Mouse (Mus musculus) erythroblast, embryonic 14.5 days (primary cell): Measurements from ENCODE around the gene Cnga1. TPM values are rescaled to one million over a fixed set of nuclear protein-coding genes. Genes with fewer than 3 reads are reported as not detected.

Source experiments
- H3K27me3 ChIP-seq: 2 replicates; pipeline ENCODE4 v1.6.1; 2012; ENCODE audit warnings: inconsistent platforms; ENCODE audit not compliant: control insufficient read depth
- H3K36me3 ChIP-seq: 2 replicates; pipeline ENCODE4 v1.6.1; 2012; ENCODE audit warnings: mild to moderate bottlenecking, inconsistent platforms; ENCODE audit not compliant: control insufficient read depth
- H3K4me1 ChIP-seq: 2 replicates; pipeline ENCODE4 v1.6.1; 2012; ENCODE audit warnings: inconsistent platforms; ENCODE audit not compliant: control insufficient read depth
- H3K4me3 ChIP-seq: replicated peaks from 2 replicates; pipeline ENCODE3; 2012; ENCODE audit warnings: moderate library complexity, mild to moderate bottlenecking, inconsistent platforms
- H3K9me3 ChIP-seq: 2 replicates; pipeline ENCODE4 v1.6.1; 2012; ENCODE audit warnings: low read length, inconsistent platforms, mixed read lengths; ENCODE audit not compliant: control insufficient read depth
- GATA1 ChIP-seq: IDR thresholded peaks from 2 replicates; pipeline ENCODE4 v1.6.1; 2012; ENCODE audit warnings: low read length, inconsistent platforms, mixed read lengths
- TAL1 ChIP-seq: IDR thresholded peaks from 3 replicates; pipeline ENCODE4 v1.6.1; 2012; ENCODE audit warnings: low read length, inconsistent platforms, mixed read lengths
- polyA plus RNA-seq: library from polyadenylated mRNA; stranded (reverse); fragments of >175 nt; gene quantifications from 2 replicates; pipeline ENCODE4 v1.2.3, GENCODE M21; 2012

Cnga1 gene
- polyA plus RNA-seq, 1 experiment = not detected

DNA sequence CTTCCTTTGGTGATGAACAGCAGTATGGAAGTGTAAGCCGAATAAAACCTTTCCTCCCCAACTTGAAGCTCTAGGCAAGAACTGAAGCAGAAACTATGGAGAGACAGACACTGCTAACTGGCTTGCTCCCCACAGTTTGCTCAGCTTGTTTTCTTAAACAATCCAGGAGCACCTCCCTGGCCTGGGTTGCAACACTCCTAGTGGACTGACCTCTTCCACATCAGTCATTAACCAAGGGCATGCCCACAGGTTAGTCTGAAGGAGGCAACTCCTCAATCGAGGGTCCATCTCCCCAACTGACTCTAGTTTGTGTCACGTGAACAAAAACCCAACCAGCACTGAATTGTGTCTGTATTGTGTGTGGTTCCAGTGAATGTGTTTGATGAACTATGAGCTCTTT lies 20.8 kb upstream of the Cnga1 start:
- no peaks in the 10 kb centered on the region for H3K27me3 ChIP-seq
- peaks cover 10% of the 10 kb centered on the region for H3K4me1 ChIP-seq
- H3K4me3 ChIP-seq = no peak overlapping the region
- TF ChIP-seq GATA1 (no peak), TAL1 (no peak)
- no peaks in the 10 kb centered on the region for H3K9me3 ChIP-seq
- H3K36me3 ChIP-seq = no peaks in the 10 kb centered on the region; the same call in 1 of the 2 replicates

GRCm38 (mm10) chr5:72664126-72664525 lies 20.1 kb upstream of the Cnga1 start:
- H3K36me3 ChIP-seq = no peaks in the 10 kb centered on the region; the same call in 1 of the 2 replicates
- H3K9me3 ChIP-seq = no peaks in the 10 kb centered on the region
- TF ChIP-seq TAL1 = no peak
- no peak for TF ChIP-seq GATA1
- H3K27me3 ChIP-seq = no peaks in the 10 kb centered on the region
- no peak overlapping the region for H3K4me3 ChIP-seq
- peaks cover 10% of the 10 kb centered on the region for H3K4me1 ChIP-seq

GRCm38 (mm10) chr5:72661051-72661781 lies 17.1 kb upstream of the Cnga1 start:
- Histone ChIP-seq H3K9me3 (no peaks in the 10 kb centered on the region), H3K4me3 (no peak overlapping the region), H3K27me3 (no peaks in the 10 kb centered on the region), H3K36me3 (no peaks in the 10 kb centered on the region), H3K4me1 (peaks cover 10% of the 10 kb centered on the region)
- TF ChIP-seq GATA1 (no peak), TAL1 (no peak)

GRCm38 (mm10) chr5:72658375-72658774 lies 14.3 kb upstream of the Cnga1 start:
- H3K36me3 ChIP-seq = no peaks in the 10 kb centered on the region
- H3K4me1 ChIP-seq = peaks cover 10% of the 10 kb centered on the region
- TF ChIP-seq GATA1 = no peak
- TF ChIP-seq TAL1 = no peak
- H3K27me3 ChIP-seq = no peaks in the 10 kb centered on the region
- no peak overlapping the region for H3K4me3 ChIP-seq
- H3K9me3 ChIP-seq = no peaks in the 10 kb centered on the region

DNA sequence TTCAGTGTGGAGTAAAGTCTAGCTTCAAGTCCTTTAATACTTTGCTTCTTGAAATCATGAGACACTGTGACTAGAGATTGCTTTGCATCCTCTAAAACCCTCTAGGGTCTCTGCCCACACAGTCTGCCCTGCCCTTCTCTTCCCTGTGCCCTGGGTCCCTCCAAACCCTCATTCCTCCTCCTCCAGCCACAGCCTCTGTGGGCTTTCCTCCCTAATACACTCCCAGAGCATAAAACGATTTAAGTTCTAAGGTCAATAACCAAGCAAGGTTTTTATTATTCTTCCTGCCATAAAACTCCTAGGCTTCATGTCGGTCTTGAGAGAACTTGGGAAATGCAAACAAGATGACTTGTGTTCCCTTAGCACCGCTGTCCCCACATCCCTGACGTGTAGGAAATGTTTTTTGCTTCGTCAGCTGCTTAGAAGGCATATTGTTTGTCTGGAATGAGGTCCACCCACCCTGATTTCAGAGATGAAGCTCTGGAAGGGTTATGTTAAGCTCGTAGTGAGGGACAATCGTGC lies 12.3 kb upstream of the Cnga1 start:
- no peaks in the 10 kb centered on the region for H3K9me3 ChIP-seq
- no peak overlapping the region for H3K4me3 ChIP-seq
- TF ChIP-seq TAL1 (no peak), GATA1 (no peak)
- H3K27me3 ChIP-seq = no peaks in the 10 kb centered on the region
- H3K4me1 ChIP-seq = peaks cover 9% of the 10 kb centered on the region
- H3K36me3 ChIP-seq = no peaks in the 10 kb centered on the region

- H3K9me3 ChIP-seq = no peaks in the 10 kb centered on the region
- H3K36me3 ChIP-seq = no peaks in the 10 kb centered on the region
- peaks cover 8% of the 10 kb centered on the region for H3K27me3 ChIP-seq
- H3K4me3 ChIP-seq = no peak overlapping the region
- no peak for TF ChIP-seq GATA1
- no peak for TF ChIP-seq TAL1
- peaks cover 1% of the 10 kb centered on the region for H3K4me1 ChIP-seq
Observed at GRCm38 (mm10) chr5:72653068-72653674, 9.1 kb upstream of the Cnga1 start.

DNA sequence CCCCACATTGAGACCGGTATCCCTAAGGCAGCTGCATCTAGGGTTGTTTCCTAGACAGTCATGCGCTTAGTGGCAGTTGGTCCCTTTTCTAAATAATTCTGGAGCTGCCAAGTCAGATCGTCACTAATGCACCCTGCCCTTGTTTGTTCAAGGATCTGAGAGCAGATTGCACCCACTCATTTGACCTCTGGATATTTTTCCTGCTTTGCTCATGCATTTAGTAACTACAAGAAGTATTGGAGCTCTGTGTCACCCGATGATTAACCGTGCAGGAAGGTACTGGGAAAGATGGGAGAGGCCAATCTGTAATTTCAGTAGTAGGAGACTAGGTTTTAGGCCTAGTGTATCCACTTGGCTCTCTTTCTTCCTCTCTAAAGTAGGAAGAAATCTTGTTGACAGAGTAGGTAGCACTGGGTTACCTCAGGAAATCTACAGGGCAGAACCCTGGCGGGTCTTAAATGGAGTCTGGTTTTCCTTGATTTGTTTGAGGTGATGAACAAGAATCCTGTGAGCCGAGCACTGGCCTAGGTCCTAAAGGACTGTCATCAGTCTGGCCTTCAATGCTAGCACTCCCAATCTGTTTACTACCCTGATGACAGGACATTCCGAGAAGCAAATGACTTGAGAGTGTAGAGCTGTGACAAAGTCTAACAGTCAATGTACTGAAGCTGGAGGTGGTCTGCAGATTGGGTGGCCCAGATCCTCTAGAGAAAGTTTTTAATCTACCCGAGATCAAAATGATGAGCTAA lies 5.1 kb upstream of the Cnga1 start:
- TF ChIP-seq GATA1 (no peak), TAL1 (no peak)
- no peaks in the 10 kb centered on the region for H3K9me3 ChIP-seq
- no peak overlapping the region for H3K4me3 ChIP-seq
- peaks cover 13% of the 10 kb centered on the region for H3K4me1 ChIP-seq
- no peaks in the 10 kb centered on the region for H3K36me3 ChIP-seq
- H3K27me3 ChIP-seq = peaks cover 25% of the 10 kb centered on the region

GRCm38 (mm10) chr5:72647958-72648595 lies 4.0 kb upstream of the Cnga1 start:
- no peaks in the 10 kb centered on the region for H3K36me3 ChIP-seq
- peaks cover 13% of the 10 kb centered on the region for H3K4me1 ChIP-seq
- H3K27me3 ChIP-seq = peaks cover 25% of the 10 kb centered on the region
- no peaks in the 10 kb centered on the region for H3K9me3 ChIP-seq
- TF ChIP-seq TAL1 (no peak), GATA1 (no peak)
- peak overlapping the region; percentile 57 for H3K4me3 ChIP-seq

DNA sequence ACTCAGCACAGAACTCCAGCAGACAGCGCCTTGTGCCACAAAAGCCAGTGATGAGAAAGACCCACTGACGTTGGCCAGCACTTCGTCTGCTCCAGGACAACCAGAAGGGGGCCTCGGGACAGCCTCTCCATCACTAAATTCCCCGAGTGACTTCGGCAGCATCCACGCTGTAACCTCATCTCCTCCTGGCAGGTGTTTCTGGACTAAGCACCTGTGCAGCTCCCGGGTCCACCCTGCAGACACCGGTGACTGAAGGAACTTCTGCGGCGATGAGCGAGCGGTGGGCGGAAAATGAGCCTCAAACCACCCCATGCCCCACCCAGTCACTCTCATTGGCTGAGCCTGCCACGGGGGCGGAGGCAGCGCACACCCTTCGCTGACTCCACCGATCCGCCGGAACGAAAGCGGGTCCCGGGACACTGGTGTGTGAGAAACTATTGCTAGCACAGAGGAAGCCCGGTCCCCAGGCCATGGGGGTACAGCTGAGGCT lies 3.4 kb upstream of the Cnga1 start, which contains the start of gene Nipal1:
Gene Nipal1, plus strand, starts transcription at position 378 of the 490 bp plus-strand sequence.
- H3K9me3 ChIP-seq = no peaks in the 10 kb centered on the region
- no peaks in the 10 kb centered on the region for H3K36me3 ChIP-seq
- peak within 1 kb of the TSS; percentile 57 for H3K4me3 ChIP-seq
- peaks cover 13% of the 10 kb centered on the region for H3K4me1 ChIP-seq
- no peak for TF ChIP-seq GATA1
- no peak for TF ChIP-seq TAL1
- H3K27me3 ChIP-seq = peaks cover 25% of the 10 kb centered on the region
